Mouse (Mus musculus) stomach, embryonic 16.5 days (tissue): ENCODE measurements around the gene Ttc36. TPM values are rescaled to one million over a fixed set of nuclear protein-coding genes. Genes with fewer than 3 reads are reported as not detected.
"Not testable (repeated sequence)": the region's sequence is repeated elsewhere in the genome, so short reads cannot be mapped to it uniquely, and the experiment has no call there.

Source experiments
- ATAC-seq: fragments of 200-750 bp; cut with Nextera tagmentation; 2 replicates; pipeline ENCODE4 v1.8.0; 2017; ENCODE audit warnings: moderate number of reproducible peaks, moderate TSS enrichment; ENCODE audit not compliant: insufficient read depth, low FRiP score
- H3K27ac ChIP-seq: fragments of 300-500 bp; sonication (generic); 2 replicates; pipeline ENCODE4 v1.5.1; 2014; ENCODE audit warnings: low read length
- H3K27me3 ChIP-seq: fragments of 300-500 bp; sonication (generic); 2 replicates; pipeline ENCODE4 v1.6.1; 2014; ENCODE audit warnings: low read length, control low read depth, mixed read lengths; ENCODE audit not compliant: control insufficient read depth, insufficient read depth
- H3K36me3 ChIP-seq: fragments of 300-500 bp; sonication (generic); 2 replicates; pipeline ENCODE4 v1.6.1; 2014; ENCODE audit warnings: low read length; ENCODE audit not compliant: control insufficient read depth, insufficient read depth
- H3K4me1 ChIP-seq: fragments of 300-500 bp; sonication (generic); 2 replicates; pipeline ENCODE4 v1.6.1; 2014; ENCODE audit warnings: low read length, control low read depth, mixed read lengths; ENCODE audit not compliant: control insufficient read depth, insufficient read depth
- H3K4me2 ChIP-seq: fragments of 300-500 bp; sonication (generic); 2 replicates; pipeline ENCODE4 v1.6.1; 2014; ENCODE audit warnings: low read depth, low read length, mixed read lengths
- H3K4me3 ChIP-seq: fragments of 300-500 bp; sonication (generic); replicated peaks from 2 replicates; pipeline ENCODE4 v1.5.1; 2014; ENCODE audit warnings: mild to moderate bottlenecking, low read length
- H3K9ac ChIP-seq: fragments of 300-500 bp; sonication (generic); 2 replicates; pipeline ENCODE4 v1.6.1; 2014; ENCODE audit warnings: low read length
- H3K9me3 ChIP-seq: fragments of 300-500 bp; sonication (generic); replicated peaks from 2 replicates; pipeline ENCODE4 v1.6.1; 2016; ENCODE audit warnings: low read length, control low read depth; ENCODE audit not compliant: control insufficient read depth
- WGBS: fragments of 180-500 bp; shearing (Covaris S2); extraction: QIAGEN DNeasy Blood & Tissue Kit; methylation state at CpG from one replicate; pipeline ENCODE4 v1.1.7; 2014; 5-methylcytosine and 5-hydroxymethylcytosine counted together
- polyA plus RNA-seq: library from polyadenylated mRNA; unstranded; fragments of >200 nt; fragmentation: Nextera tagmentation; extraction: Ambion mirVana; gene quantifications from 2 replicates; pipeline ENCODE4 v1.2.1, GENCODE M21; 2015

Gene Ttc36
- polyA plus RNA-seq, 1 experiment from 2014 or later: 8.3 TPM

DNA sequence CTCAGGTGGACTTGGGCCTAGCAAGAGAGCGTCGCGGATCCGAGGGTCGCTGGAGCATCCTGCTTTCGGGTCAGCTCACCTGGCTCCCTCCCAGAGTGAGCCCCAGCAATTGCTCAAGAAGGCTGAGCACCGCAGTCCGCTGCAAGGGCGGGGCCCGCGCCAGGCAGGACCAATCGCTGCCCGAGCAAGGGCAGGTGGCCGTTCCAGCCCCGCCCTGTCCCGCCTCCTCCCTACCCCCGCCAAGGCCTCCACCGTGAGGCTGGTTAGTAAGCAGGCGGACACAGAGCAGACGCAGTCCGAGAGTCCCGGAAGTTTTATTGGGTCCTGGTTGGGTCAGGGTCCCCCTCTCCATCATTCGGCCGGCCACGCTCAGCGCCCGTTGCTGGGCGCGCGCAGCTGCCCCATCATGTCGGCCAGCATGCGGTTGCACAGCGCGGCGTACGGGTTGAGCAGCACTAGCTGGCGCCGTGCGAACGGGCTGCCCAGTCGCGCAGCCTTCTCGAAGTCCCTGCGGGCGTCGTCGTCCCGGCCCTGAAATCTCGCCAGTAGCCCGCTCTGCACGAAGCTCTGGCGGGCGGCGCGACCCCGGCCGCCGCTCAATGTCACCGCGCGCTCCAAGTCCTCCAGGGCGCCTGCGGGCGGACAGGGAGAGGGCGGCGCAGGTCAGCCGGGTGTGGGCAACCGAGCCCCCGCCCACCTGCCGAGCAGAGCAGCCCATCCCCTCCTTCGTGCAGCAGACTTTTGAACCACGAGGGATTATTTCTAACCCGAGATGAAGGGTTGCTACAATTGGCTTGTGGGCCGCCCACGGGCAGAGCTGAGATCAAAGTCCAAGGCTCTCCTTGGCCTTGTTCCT, 3.5 kb downstream of the Ttc36 start, which contains the start of gene Tmem25:
Tmem25 (minus strand) TSS at position 206 of the 856 bp plus-strand sequence.
- ATAC-seq: peak; percentile 95
- Histone ChIP-seq H3K4me1 (peaks cover 12% of the 10 kb centered on the region), H3K36me3 (no peaks in the 10 kb centered on the region), H3K9ac (peak within 1 kb of the TSS; percentile 80), H3K9me3 (no peaks in the 10 kb centered on the region), H3K4me3 (peak within 1 kb of the TSS; percentile 70), H3K27ac (peak within 1 kb of the TSS; percentile 82), H3K27me3 (no peaks in the 10 kb centered on the region), H3K4me2 (peak within 1 kb of the TSS; percentile 96)
- under 1% methylated on average over 71 of the region's 75 CpGs for WGBS

GRCm38 (mm10) chr9:44798298-44798697, 4.6 kb downstream of the Ttc36 start:
- no peak for ATAC-seq
- Histone ChIP-seq H3K27ac (no peak overlapping the region), H3K4me3 (no peak overlapping the region; the same call in 1 of the 2 replicates), H3K4me2 (peak overlapping the region; percentile 96; the same call in 1 of the 2 replicates), H3K9me3 (no peaks in the 10 kb centered on the region), H3K27me3 (no peaks in the 10 kb centered on the region), H3K4me1 (peaks cover 12% of the 10 kb centered on the region), H3K9ac (no peak overlapping the region; the same call in 1 of the 2 replicates), H3K36me3 (no peaks in the 10 kb centered on the region)
- 44% methylated on average over 7 of the region's 7 CpGs for WGBS

GRCm38 (mm10) chr9:44792842-44793241, 10.0 kb downstream of the Ttc36 start:
- Histone ChIP-seq H3K27ac (no peak overlapping the region), H3K9me3 (no peaks in the 10 kb centered on the region), H3K36me3 (peaks cover 4% of the 10 kb centered on the region; the same call in 1 of the 2 replicates), H3K9ac (no peak overlapping the region), H3K27me3 (no peaks in the 10 kb centered on the region), H3K4me3 (no peak overlapping the region), H3K4me1 (no peaks in the 10 kb centered on the region), H3K4me2 (no peak overlapping the region)
- no peak for ATAC-seq
- 79% methylated on average over 9 of the region's 9 CpGs for WGBS

DNA sequence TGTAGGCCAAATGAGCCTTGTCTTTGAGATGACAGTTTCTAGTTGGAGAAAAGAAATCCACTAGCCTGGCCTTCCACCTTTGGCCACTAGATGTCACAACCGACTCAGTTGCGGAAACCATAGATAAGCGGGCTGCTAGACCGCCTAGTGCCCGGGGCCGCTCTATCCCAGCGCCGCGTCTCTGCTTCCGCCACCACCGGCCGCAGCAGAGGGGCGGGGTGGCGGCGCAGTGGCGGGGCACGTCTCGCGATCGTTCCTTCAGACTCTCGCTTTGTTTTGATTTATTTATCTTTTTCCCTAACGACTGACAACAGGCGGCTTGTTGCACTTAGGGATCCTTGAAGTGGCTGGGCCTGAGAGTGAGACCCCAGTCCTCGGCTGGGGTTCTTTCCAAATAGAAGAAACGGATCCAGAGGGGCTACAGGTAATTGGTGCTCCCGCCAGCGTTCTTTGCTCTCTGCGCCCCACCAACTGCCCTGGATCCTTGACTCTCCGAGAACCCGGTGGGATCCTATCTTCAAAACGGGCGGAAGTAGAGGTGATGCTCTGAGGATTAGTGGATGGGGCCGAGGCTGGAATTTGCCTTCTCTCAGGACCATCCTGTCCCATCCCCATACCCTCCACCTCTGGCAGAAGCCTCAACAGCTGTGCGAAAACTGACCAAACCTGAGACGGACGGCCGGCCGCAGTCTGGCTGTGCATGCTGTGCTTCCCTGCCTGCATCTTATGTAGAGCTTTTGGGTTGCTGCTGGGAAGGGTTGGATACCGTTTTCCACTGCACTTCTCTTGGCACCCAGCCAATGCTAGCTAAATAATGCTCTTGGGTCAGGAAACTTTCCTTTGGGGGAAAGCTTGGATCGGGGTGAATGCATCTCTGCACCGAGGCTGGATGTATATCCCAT, 29.9 kb downstream of the Ttc36 start:
- Histone ChIP-seq H3K27ac (peak overlapping the region; percentile 78), H3K9ac (peak overlapping the region; percentile 85), H3K4me1 (peaks cover 2% of the 10 kb centered on the region; the same call in 1 of the 2 replicates), H3K27me3 (no peaks in the 10 kb centered on the region), H3K36me3 (no peaks in the 10 kb centered on the region), H3K4me3 (peak overlapping the region; percentile 69), H3K4me2 (peak overlapping the region; percentile 86), H3K9me3 (no peaks in the 10 kb centered on the region)
- peak; percentile 99 for ATAC-seq
- under 1% methylated on average over 41 of the region's 41 CpGs for WGBS

DNA sequence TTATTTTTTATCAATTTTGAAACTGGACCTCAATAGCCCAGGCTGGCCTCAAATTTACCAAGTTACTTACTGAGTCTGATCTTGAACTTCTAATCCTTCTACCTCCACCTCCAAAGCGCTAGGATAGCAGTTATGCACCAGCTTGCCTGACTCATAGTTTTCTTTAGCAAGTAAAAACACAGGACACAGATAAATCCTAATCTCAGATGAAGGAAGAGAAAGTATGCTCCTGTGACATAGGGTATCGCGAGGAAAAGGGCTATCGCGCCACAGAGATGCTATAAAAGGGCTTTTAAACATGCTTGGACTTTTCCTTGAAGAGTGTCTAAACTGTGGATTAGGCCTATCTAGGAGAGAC, 30.5 kb downstream of the Ttc36 start:
- 29% methylated on average over 5 of the region's 5 CpGs for WGBS
- H3K27ac ChIP-seq: peak overlapping the region; percentile 65; the same call in 1 of the 2 replicates
- H3K4me1 ChIP-seq: peaks cover 2% of the 10 kb centered on the region; the same call in 1 of the 2 replicates
- H3K9me3 ChIP-seq: no peaks in the 10 kb centered on the region
- no peak overlapping the region for H3K4me2 ChIP-seq
- no peak overlapping the region for H3K4me3 ChIP-seq
- H3K36me3 ChIP-seq: no peaks in the 10 kb centered on the region
- H3K9ac ChIP-seq: peak overlapping the region; percentile 3; the same call in 1 of the 2 replicates
- ATAC-seq: no peak
- no peaks in the 10 kb centered on the region for H3K27me3 ChIP-seq

DNA sequence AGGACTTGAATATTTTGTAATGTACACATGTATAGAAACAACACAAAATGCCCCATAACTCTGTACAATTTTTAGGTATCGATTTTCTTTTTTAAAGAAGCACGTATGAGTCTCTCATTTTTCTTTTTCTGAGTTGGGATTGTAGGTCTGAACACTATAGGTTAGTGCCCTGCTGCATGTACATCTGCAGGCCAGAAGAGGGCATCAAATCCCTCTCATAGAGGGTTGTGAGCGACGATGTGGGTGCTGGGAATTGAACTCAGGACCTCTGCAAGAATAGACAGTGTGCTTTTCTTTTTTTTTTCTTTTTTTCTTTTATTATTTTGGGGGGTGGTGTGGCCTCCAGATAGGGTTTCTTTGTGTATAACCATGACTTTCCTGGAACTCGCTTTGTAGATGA, 31.5 kb downstream of the Ttc36 start:
- no peak overlapping the region for H3K4me2 ChIP-seq
- H3K36me3 ChIP-seq: no peaks in the 10 kb centered on the region
- no peaks in the 10 kb centered on the region for H3K9me3 ChIP-seq
- H3K4me3 ChIP-seq: no peak overlapping the region
- H3K4me1 ChIP-seq: peaks cover 2% of the 10 kb centered on the region; the same call in 1 of the 2 replicates
- no peak overlapping the region for H3K9ac ChIP-seq
- ATAC-seq: no peak
- H3K27me3 ChIP-seq: no peaks in the 10 kb centered on the region
- no peak overlapping the region for H3K27ac ChIP-seq
- 87% methylated on average over 5 of the region's 5 CpGs for WGBS

DNA sequence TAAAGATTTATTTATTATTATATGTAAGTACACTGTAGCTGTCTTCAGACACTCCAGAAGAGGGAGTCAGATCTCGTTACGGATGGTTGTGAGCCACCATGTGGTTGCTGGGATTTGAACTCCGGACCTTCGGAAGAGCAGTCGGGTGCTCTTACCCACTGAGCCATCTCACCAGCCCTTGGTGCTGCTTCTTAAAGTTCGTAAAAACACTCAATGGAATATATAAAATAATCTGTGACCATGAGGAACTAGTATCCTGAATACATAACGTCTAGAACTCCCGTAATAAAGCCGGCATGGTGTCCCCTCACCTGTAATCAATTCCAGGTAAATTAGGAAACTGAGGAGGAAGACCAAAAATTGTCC, 34.9 kb downstream of the Ttc36 start:
- H3K4me2 ChIP-seq: peak overlapping the region; percentile 23
- H3K4me1 ChIP-seq: peaks cover 15% of the 10 kb centered on the region
- peak overlapping the region; percentile 71 for H3K4me3 ChIP-seq
- H3K9ac ChIP-seq, H3K9me3 ChIP-seq, H3K36me3 ChIP-seq, ATAC-seq, H3K27me3 ChIP-seq: not testable (repeated sequence)
- H3K27ac ChIP-seq: peak overlapping the region; percentile 98; the same call in 1 of the 2 replicates
- 40% methylated on average over 7 of the region's 9 CpGs for WGBS

DNA sequence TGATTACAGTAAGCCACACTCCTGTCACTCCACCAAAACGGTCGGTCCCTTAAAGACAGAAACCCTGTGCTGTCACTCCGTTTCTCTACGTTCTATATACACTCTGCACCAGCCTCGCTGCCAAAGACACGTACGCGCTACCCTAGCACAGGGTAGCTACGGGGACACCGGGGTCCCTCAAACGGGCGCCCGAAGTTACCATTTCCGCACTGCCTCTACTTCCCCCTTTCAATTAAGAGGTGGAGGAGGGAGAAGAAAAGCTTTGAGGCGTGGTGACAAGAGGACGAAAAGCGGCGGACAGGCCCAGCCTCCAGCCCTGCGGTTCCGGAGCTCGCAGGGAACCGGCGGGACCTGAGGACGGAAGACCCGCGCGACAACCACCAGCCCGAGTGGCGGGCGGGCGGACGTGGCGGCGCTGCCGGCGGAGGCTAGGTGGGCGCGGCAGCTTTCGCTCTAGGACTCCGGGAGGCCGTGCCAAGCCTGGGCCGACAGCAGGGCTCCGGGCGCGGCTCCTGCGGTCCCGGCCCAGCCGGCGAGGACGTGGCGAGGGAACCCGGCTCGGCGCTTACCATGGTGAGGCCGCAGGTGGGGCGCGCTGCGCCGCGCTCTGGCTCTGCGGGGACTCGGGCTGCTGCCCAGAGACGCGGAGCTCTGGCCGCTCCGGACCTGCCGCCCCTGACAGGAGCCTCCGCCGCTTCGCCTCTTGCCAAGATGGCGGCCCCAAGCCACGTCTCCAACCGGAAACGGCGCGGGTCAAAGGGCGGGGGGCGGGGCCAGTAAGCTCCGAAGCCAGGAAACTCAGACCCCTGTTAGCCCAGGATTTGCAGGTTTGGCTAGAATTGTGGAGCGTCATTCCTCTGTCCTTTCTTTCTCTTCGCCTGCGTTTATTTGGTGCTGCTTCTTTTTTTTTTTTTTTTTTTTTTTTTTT, 35.5 kb downstream of the Ttc36 start, which contains the start of the genes Arcn1 and Ift46:
Arcn1 (minus strand) TSS at position 745 of the 928 bp plus-strand sequence.
Ift46 (plus strand) TSS at position 808 of the 928 bp plus-strand sequence.
- H3K27ac ChIP-seq: peak within 1 kb of the TSS; percentile 98
- H3K27me3 ChIP-seq: no peaks in the 10 kb centered on the region
- peak within 1 kb of the TSS; percentile 71 for H3K4me3 ChIP-seq
- WGBS: under 1% methylated on average over 78 of the region's 82 CpGs
- H3K36me3 ChIP-seq: no peaks in the 10 kb centered on the region
- peak within 1 kb of the TSS; percentile 98 for H3K9ac ChIP-seq
- peaks cover 18% of the 10 kb centered on the region for H3K4me1 ChIP-seq
- H3K4me2 ChIP-seq: peak within 1 kb of the TSS; percentile 79
- no peaks in the 10 kb centered on the region for H3K9me3 ChIP-seq
- ATAC-seq: peak; percentile 92
